Mouse (Mus musculus) small intestine, adult 2 months (tissue): ENCODE measurements around the gene Cog2.

Source experiments
- CTCF ChIP-seq: fragments of 200-500 bp; IDR thresholded peaks from 2 replicates; pipeline ENCODE4 v1.5.1; 2012; ENCODE audit warnings: low read depth, mild to moderate bottlenecking, control low read depth, inconsistent platforms, low read length, moderate library complexity, mixed read lengths; ENCODE audit not compliant: insufficient replicate concordance, insufficient read length; ENCODE audit errors: extremely low read depth
- POLR2A ChIP-seq: fragments of 200-500 bp; IDR thresholded peaks from 2 replicates; pipeline ENCODE4 v1.6.1; 2012; ENCODE audit warnings: low read depth, mild to moderate bottlenecking, control low read depth, inconsistent platforms, low read length, moderate library complexity

- no peak for TF ChIP-seq POLR2A
- no peak for TF ChIP-seq CTCF
Measured at GRCm38 (mm10) chr8:124585718-124586425, 65.3 kb downstream of the Cog2 start.
